Mouse (Mus musculus): ENCODE results near the gene Lims1.

Lims1 gene

DNA sequence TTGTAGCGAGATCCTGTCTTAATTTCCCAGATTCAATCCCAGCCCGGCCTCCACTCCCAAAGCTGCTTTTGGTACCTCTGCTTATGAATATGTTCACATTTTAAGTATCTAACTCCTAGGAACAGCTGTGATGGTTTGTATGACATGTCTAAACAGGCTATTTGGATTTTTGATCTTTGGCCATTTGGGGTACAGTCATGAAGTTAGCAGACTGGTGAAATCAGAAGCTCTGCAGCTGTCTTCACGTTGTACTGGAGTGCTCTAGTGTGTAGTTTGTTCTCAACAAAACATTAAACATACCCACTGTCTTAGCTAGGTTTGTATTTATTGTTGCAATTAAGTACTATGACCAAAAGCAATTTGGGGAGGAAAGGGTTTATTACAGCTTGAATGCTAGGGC is 63.7 kb downstream of the Lims1 start:
- no peak for DNase-seq

DNA sequence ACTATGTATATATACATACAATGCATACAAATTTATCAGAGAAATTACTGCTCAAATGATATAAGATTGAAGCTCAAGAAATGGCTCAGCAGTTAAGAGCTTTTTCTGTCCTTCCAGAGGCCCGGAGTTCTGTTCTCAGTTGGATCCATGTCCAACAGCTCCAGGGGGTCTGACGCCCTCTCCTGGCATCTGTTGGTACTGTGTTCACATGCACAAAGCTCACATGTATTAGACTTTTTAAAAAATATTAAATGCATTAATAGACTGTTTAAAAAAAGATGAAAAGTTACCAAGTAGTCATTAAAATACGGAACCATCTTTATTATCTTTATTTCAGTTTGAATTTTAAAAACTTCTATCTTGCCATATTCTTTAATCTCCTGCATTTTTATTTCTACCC is 65.4 kb downstream of the Lims1 start:
- DNase-seq = no peak

- no peak for DNase-seq
Observed at GRCm38 (mm10) chr10:58389151-58389550, 65.9 kb downstream of the Lims1 start.

GRCm38 (mm10) chr10:58392435-58392834 is 69.2 kb downstream of the Lims1 start:
- no peak for DNase-seq

- DNase-seq = peak; percentile 32
Observed at GRCm38 (mm10) chr10:58393026-58394014, 70.1 kb downstream of the Lims1 start.

GRCm38 (mm10) chr10:58394170-58394569 is 70.9 kb downstream of the Lims1 start:
- DNase-seq = no peak

GRCm38 (mm10) chr10:58395315-58395714 is 72.0 kb downstream of the Lims1 start:
- DNase-seq = no peak

DNA sequence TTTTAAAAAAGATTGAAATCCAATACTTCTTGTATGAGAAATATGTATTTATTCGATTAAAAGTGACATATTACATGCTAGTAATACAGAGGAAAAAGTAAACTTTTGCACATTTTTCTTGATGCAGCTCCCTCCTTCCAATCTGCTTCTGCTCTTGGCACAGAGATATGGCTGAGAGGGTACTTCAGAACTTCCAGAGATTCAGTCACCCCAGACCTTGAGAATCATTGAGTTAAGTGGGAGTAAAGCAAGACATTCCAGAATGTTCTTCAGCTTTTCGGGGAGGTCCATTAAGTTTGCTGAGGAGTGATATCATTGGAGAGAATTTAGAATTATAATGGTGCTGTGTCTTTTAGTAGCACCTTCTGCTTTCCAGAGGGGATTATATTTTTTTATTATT is 72.5 kb downstream of the Lims1 start:
- DNase-seq = no peak

- DNase-seq = no peak
Observed at GRCm38 (mm10) chr10:58396600-58396999, 73.3 kb downstream of the Lims1 start.

- no peak for DNase-seq
Observed at GRCm38 (mm10) chr10:58398941-58399340, 75.7 kb downstream of the Lims1 start.

DNA sequence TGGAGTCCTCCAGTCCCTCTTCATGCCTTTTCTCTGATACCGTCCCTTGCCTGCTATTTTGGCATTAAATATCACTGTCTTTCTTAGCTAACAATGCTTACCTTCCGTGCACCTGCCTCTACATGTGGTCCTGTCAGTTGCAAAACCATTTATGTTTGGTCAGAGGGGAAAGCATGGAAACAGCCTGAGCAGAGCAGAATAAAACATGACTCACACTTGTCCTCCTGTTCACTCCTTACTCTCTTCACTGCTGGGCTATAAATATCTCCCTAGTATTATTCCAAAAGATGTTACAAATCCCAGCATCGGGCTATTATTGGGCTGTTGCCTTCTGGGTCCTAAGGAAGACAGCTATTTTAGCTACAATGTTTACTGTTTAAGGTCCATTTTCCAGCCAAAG is 78.6 kb downstream of the Lims1 start:
- DNase-seq = no peak

DNA sequence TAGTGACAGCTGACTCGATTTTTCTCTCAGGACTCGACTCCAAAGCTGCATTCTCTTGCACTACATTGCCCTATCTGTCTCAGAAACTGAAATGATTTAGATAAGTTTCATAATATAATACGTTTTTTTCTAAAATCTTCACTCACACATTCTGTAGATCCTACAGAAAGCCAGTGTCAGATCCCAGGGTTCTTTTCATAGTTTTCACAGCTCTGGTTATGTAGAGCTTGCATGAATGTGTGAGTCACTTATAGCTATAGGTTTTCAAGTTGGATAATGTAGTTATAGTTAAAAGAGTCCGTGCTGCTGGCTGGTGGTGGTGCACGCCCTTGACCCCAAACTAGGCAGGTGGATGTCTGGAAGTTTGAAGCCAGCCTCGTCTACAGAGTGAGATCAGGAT is 81.4 kb downstream of the Lims1 start:
- DNase-seq = no peak

- no peak for DNase-seq
Observed at GRCm38 (mm10) chr10:58405285-58405948, 82.2 kb downstream of the Lims1 start.

DNA sequence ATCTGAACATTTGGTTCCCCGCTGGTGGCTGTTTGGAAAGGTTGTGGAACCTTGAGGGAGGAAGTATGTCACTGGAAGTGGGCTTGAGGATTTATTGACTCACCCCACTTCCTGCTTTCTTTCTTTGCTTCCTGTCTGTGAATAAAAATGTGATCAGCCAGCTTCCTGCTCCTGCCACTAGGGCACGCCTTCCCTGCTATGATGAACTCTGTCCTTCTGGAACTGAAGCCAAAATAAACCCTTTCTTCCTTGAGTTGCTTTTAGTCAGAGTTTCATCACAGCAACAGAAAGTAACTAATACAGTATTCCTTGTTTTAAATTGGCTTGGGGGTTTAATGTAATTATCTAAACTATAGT is 82.7 kb downstream of the Lims1 start:
- no peak for DNase-seq

DNA sequence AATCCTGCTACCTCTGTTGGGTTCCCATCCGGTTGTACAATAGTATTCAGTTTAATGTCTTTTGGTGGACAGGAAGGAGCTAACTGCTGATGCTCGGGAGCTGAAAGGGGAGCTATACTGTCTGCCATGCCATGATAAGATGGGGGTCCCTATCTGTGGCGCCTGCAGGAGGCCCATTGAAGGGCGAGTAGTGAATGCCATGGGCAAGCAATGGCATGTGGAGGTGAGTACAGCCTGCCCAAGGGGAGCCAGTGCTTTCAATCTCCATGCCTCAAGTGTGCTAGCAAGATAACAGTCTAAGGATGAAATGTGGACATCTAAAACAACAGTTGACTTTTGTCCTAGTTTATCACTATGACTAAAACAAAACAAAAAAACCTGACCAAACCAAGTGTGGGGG is 89.1 kb downstream of the Lims1 start:
- peak; percentile 82 for DNase-seq

- peak; percentile 59 for DNase-seq
Observed at GRCm38 (mm10) chr10:58412852-58413251, 89.6 kb downstream of the Lims1 start.

DNA sequence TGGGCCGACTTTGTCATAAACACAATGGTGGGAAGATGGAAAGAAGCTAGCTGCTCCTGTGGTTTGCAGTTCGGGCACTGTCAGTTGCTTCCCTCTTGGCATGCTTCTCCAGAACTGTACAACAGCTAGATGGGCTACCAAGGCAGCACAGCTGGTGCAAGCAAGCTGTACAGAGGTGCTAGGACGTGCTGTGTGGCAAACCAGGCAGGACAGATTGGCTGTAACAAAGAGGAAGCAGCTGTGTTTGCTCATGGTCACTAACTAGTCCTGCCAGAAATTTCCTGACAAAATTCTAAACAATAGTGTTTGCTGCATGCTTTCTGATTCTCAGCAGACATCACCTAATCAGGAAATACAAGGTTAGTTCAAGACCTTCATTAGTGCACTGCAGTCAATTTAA is 93.4 kb downstream of the Lims1 start:
- no peak for DNase-seq

GRCm38 (mm10) chr10:58418290-58418971 is 95.2 kb downstream of the Lims1 start:
- DNase-seq = no peak

- no peak for DNase-seq
Observed at GRCm38 (mm10) chr10:58427930-58428329, 104.7 kb downstream of the Lims1 start.

DNA sequence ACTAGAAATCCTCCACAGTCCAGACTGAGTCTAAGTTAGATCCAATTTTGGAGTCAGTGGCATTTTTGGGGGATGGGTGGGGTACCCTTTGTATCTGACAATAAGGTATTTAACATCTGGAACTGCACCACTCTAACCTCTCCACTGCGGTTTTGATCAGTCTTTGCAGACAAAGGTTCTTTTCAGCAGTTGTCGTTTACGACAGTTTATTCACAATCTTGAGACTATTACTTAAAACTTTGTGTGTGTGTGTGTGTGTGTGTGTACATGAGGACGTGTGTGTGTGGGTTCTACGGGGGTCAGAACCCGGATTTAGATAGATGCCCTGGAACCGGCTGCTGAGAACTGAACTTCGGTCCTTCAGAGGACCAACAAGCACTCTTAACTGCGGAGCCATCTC is 122.6 kb downstream of the Lims1 start:
- peak; percentile 16 for DNase-seq

DNA sequence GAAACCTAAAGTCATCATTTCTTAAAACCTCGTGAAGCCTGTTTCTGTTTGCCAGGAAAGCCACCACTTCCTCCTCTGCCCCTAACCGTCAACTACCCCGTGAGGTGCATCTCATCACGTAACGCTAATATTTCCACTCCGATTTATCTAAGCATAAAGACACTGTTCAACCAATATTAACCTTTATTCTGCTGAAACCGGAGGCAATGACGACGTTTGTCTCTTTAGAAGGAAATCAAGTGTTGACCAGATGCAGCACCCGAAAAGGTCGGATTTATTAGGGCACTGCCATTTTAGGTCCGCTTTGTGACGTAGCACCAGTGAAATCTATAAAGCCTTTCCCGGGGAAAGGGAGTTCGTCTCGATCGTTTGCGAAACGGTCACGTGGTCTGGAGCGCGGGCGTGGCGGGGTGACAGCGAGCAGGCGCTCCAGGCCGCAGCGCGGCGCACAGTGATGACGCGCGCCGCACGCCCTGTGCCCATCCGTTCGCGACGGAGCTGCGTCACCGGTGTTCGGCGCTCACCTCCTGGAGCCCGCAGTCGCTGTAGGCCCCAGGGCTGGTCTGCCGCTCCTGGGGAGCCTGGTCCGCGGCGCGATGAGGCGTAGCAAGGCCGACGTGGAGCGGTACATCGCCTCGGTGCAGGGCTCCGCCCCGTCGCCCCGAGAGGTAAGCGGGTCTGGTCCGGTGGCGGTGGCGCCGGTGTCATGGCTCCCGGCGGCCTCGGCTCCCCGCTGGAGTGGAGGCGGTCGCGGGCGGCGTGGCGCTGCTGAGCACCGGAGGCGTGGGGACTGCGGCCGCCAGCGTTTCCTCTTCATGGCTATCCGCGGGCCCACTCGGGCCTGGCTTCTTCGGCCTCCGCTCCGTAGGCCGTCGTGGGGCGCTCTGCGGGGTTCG is 123.4 kb downstream of the Lims1 start, which contains the start of gene Ranbp2:
Gene Ranbp2, plus strand, starts transcription at position 537 of the 896 bp plus-strand sequence.
- peak; percentile 98 for DNase-seq

- DNase-seq = peak; percentile 65
Observed at GRCm38 (mm10) chr10:58447280-58447781, 124.1 kb downstream of the Lims1 start.
